Mouse (Mus musculus): ENCODE data around the gene Osbpl9.

Osbpl9 gene

DNA sequence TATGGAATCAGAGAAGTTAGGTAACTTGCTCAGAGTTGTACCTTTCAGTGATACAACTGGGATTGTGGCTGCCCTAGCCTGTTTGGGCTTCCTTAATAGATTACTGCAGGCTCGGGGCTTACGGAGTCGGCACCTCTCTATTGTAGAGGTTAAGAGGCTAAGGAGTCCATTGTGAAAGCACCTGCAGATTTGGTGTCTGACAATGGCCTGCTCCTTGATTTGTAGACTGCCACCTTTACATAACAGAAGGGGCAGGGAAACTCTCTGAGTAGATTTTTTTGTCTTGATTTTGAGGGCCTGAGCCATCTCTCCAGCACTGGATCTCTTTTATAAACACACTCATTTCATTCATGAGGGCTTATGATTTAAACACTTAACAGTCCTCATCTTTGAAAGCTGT is 175.5 kb downstream of the Osbpl9 start:
- no peak for DNase-seq

DNA sequence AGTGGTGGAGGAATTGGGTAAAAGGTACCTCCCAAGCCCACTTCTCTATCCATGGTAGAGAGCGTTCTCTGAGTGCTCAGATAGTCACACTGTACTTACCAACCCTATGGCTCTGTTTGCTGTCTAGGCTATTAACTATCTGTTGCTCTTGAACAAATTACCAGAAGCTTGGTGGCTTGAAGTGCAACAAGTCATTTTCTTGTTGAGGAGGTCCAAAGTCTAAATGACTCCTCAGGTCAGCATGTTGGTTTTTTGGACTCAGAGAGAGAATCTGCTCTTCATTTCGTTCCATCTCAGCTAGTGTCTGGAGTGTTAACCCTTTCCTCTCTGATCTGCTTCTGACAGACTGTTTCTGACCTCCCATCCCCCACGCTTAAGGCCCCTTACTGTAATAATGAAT is 177.0 kb downstream of the Osbpl9 start:
- DNase-seq: no peak

DNA sequence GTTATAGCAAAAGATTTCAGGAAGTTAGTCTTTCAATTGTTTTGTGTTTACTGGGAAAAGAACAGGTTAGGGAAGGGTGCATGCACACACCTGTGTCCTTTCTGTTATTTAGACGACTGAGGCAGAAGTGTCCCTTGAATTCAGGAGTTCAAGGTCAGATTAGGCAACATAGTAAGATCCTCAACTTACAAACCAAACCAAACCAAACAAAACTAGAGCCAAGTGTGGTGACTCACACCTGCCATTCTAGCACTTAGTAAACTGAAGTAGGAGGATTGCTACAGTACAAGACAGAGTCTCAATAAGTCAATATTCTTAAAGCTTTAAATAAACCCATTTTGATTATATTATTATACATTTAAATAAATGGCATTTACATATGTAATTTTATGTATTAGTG is 180.1 kb downstream of the Osbpl9 start:
- peak; percentile 40 to 68 for DNase-seq

DNA sequence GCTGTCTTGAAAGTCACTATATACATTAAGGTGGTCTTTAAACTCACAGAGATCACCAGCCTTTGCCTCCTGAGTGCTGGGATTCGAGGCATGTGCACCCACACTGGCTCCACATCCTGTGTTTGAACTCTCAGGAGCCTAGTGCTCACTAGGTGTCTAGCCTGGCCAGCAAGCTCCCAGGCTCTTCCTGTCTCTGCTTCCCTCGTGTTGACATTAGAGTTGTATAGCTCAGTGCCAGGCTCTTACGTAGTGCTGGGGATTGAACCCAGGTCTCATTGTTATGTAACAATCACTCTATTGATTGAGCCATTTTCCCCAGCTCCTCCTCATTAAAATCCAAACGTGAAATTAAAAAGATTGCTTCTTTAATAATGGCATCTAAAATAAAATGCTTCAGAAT is 182.8 kb downstream of the Osbpl9 start:
- no peak for DNase-seq

DNA sequence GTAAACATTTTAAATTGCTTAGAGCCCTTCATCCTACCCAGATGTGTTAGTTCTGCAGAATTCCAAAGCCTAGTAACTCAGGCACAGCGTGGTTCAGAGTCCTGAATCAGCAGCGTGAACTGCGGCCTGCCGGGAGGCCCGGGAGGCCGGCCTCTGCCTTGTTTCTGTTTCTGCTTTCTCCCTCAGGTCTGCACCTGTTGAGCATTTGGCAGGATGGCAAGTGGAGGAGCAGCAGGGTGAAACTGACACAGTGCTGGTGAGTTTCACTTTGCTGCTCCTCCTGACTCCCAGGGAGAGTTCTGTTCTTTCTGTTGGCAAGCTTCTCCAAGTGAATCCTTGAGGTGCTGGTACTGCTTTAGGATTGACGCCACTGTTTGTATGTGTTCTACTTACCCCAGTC is 184.6 kb downstream of the Osbpl9 start:
- peak; percentile 20 to 24 for DNase-seq

DNA sequence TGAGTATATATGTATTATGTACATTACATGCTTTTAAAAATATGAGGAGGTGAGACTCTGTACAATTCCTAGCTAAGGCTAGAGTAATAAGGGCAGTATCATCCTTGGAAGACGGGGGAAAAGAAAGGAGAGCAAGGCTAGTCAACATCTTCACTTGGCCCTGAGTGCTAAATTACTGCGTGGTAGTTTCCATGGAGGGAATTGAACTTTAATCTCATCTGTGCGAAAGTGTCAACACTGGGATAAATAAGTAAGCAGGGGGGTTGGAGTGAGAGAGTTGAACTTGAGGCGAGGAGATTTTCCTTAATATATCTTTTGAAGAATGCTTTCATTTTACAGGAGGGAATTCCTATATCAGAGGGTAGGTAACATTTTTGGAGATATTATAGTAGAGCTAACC is 188.0 kb downstream of the Osbpl9 start:
- DNase-seq: no peak

Data from lung, adult 18-20 months (tissue).